Mouse (Mus musculus) C2C12 (cell line): Measurements from ENCODE around the gene Olfr96. TPM values are rescaled to one million over a fixed set of nuclear protein-coding genes. Genes with fewer than 3 reads are reported as not detected.
"Not testable (repeated sequence)": the region's sequence is repeated elsewhere in the genome, so short reads cannot be mapped to it uniquely, and the experiment has no call there.

Experiments used
- H3K27me3 ChIP-seq: one replicate; pipeline ENCODE4 v1.6.1; 2011; ENCODE audit not compliant: control insufficient read depth, insufficient read depth, insufficient read length
- H3K36me3 ChIP-seq: one replicate; pipeline ENCODE4 v1.6.1; 2011; ENCODE audit not compliant: control insufficient read depth, insufficient read depth
- H3K4me3 ChIP-seq: one replicate; pipeline ENCODE4 v1.5.1; 2011; ENCODE audit warnings: mild to moderate bottlenecking, control low read depth; ENCODE audit not compliant: poor library complexity, insufficient read depth, severe bottlenecking
- H3K79me2 ChIP-seq: one replicate; pipeline ENCODE4 v1.6.1; 2011; ENCODE audit not compliant: control insufficient read depth, insufficient read depth
- H3K79me3 ChIP-seq: one replicate; pipeline ENCODE4 v1.6.1; 2011; ENCODE audit warnings: low read depth, control low read depth
- H3ac ChIP-seq: one replicate; pipeline ENCODE3; 2011; ENCODE audit warnings: low read depth; ENCODE audit not compliant: control insufficient read depth, insufficient read length
- CEBPB ChIP-seq: IDR thresholded peaks from one replicate; pipeline ENCODE4 v1.6.1; 2011; ENCODE audit warnings: low read depth, mild to moderate bottlenecking, control low read depth, moderate library complexity
- CTCF ChIP-seq: IDR thresholded peaks from one replicate; pipeline ENCODE4 v1.5.1; 2011; ENCODE audit not compliant: control insufficient read depth, insufficient read depth, insufficient read length
- FOSL1 ChIP-seq: IDR thresholded peaks from one replicate; pipeline ENCODE4 v1.8.0; 2011; ENCODE audit warnings: mild to moderate bottlenecking, low read length; ENCODE audit not compliant: poor library complexity, insufficient read depth, severe bottlenecking
- MAX ChIP-seq: IDR thresholded peaks from one replicate; pipeline ENCODE4 v1.6.1; 2011; ENCODE audit warnings: mild to moderate bottlenecking, control low read depth
- MYOD1 ChIP-seq: IDR thresholded peaks from one replicate; pipeline ENCODE4 v1.6.1; 2011; ENCODE audit warnings: low read depth; ENCODE audit not compliant: control insufficient read depth, insufficient read length
- MYOG ChIP-seq: IDR thresholded peaks from one replicate; pipeline ENCODE4 v1.6.1; 2011; ENCODE audit not compliant: control insufficient read depth, insufficient read length; ENCODE audit errors: extremely low read depth
- USF1 ChIP-seq: IDR thresholded peaks from one replicate; pipeline ENCODE4 v1.6.1; 2011; ENCODE audit warnings: low read depth, mild to moderate bottlenecking, control low read depth, moderate library complexity
- polyA plus RNA-seq: library from polyadenylated mRNA; unstranded; fragments of >200 nt; fragmentation: generic; extraction: Trizol; gene quantifications from one replicate; pipeline ENCODE4 v1.2.1, GENCODE M21; 2012; ENCODE audit warnings: missing spikeins

The Olfr96 gene
- polyA plus RNA-seq, 1 experiment, result not detected

GRCm38 (mm10) chr17:37213018-37213417 is 6.9 kb upstream of the Olfr96 start, which contains the start of gene Olfr95:
TSS of gene Olfr95 (minus strand) at chr17:37213118.
- H3K4me3 ChIP-seq, result no peak within 1 kb of the TSS
- H3K36me3 ChIP-seq, result no peaks in the 10 kb centered on the region
- peaks cover 6% of the 10 kb centered on the region for H3K27me3 ChIP-seq
- TF ChIP-seq FOSL1 (no peak), USF1 (no peak), CEBPB (no peak), MAX (no peak), MYOG (no peak), MYOD1 (no peak), CTCF (no peak)
- no peaks in the 10 kb centered on the region for H3K79me2 ChIP-seq
- H3K79me3 ChIP-seq, result no peaks in the 10 kb centered on the region
- H3ac ChIP-seq, result no peak within 1 kb of the TSS

DNA sequence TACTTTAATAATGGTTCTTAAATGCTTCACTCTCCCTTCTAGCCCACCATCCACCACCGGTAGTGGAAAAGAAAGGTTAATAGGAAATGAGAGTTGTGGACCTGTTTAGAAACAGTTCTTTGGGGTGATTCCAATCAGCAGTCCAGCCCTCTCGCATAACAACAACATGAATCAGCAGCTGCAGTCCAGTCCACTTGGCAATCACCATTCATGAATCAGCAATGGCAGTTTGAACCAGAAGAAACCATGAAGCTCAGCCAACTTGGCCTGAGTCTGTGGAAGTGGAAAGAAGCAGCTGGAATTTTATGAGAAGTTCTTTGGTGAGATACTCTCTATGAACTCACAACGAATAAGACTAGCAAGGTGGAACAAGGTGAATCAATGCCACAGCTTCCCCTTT is 1.5 kb upstream of the Olfr96 start:
- no peaks in the 10 kb centered on the region for H3K36me3 ChIP-seq
- H3K79me3 ChIP-seq, result no peaks in the 10 kb centered on the region
- TF ChIP-seq CEBPB (no peak), MYOG (no peak), MYOD1 (no peak), USF1 (no peak), CTCF (no peak), FOSL1 (no peak), MAX (no peak)
- no peaks in the 10 kb centered on the region for H3K79me2 ChIP-seq
- H3K4me3 ChIP-seq, result no peak overlapping the region
- H3K27me3 ChIP-seq, result no peaks in the 10 kb centered on the region
- no peak overlapping the region for H3ac ChIP-seq

DNA sequence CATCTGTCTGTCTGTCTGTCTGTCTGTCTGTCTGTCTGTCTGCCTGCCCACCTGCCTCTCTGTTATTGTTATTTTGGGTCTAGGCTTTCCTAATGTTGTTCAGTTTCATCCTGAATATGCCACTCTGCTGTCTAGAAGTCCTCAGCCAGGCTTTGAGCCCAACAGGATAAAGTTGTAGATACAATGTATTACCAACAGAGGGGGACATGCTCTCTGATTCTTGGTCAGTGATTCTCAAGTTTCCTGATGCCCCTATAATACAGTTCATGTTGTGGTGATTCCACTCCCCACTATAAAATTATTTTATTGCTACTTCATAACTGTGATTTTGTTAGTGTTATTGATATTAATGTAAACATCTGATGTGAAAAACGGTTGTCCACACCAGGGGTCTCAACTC is 1.9 kb downstream of the Olfr96 start:
- Histone ChIP-seq H3K4me3 (no peak overlapping the region), H3K79me3 (no peaks in the 10 kb centered on the region), H3ac (no peak overlapping the region), H3K79me2 (no peaks in the 10 kb centered on the region), H3K27me3 (no peaks in the 10 kb centered on the region), H3K36me3 (no peaks in the 10 kb centered on the region)
- TF ChIP-seq FOSL1, result no peak
- no peak for TF ChIP-seq MAX
- no peak for TF ChIP-seq MYOG
- TF ChIP-seq USF1, result no peak
- no peak for TF ChIP-seq CTCF
- no peak for TF ChIP-seq MYOD1
- TF ChIP-seq CEBPB, result no peak

- H3K4me3 ChIP-seq, H3K27me3 ChIP-seq, H3K79me2 ChIP-seq, H3K36me3 ChIP-seq, H3ac ChIP-seq, H3K79me3 ChIP-seq: not testable (repeated sequence)
Observed at GRCm38 (mm10) chr17:37237230-37237629, 17.3 kb downstream of the Olfr96 start, which contains the start of gene Olfr97. TSS of gene Olfr97 (minus strand) at chr17:37237330.

DNA sequence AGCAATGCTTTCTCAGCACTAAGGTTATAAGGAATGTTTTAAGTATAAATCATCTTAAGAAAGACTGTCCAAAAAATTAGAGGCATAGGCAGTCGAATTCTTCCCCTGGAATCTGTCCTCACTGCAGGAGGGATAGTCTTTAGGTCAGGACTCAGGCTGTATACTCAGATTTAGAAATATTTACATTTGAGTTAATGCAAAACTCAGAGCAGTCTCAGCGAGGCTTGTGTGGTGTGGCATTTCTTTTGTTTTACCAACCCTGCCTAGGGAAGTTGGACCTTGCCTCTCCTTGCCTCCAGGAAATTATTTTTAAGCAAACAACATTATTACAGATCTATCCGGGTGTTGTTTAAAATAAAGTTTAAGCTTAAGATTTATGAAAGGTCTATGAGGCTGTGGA is 22.3 kb downstream of the Olfr96 start:
- no peaks in the 10 kb centered on the region for H3K79me3 ChIP-seq
- H3K36me3 ChIP-seq, result no peaks in the 10 kb centered on the region
- H3K4me3 ChIP-seq, result no peak overlapping the region
- no peak overlapping the region for H3ac ChIP-seq
- no peaks in the 10 kb centered on the region for H3K79me2 ChIP-seq
- H3K27me3 ChIP-seq, result no peaks in the 10 kb centered on the region
- TF ChIP-seq USF1, result no peak
- TF ChIP-seq MYOD1, result no peak
- TF ChIP-seq FOSL1, result no peak
- no peak for TF ChIP-seq CTCF
- TF ChIP-seq CEBPB, result no peak
- no peak for TF ChIP-seq MYOG
- TF ChIP-seq MAX, result no peak

DNA sequence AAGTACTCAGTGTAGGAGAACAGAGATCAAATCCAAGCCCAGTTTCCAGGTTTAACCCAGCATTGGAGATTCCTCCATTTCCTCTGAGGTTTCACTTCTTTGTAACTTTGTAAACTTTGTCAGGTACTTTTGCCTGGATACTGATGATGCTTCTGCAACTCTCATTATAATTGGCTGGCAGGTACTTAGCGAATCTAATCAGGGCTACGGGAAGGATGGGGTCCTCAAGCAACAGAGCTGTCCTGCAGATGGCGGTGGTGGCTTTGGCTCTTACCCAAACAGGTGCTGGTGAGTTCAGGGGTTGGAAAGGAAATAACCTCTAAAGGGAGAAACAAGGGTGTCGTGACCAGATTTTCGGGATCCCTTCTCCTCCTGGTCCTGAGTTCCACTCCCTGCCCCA is 26.8 kb downstream of the Olfr96 start:
- no peak overlapping the region for H3ac ChIP-seq
- TF ChIP-seq FOSL1 (no peak), MYOD1 (no peak), MAX (no peak), CTCF (no peak), CEBPB (no peak), MYOG (no peak), USF1 (no peak)
- no peaks in the 10 kb centered on the region for H3K27me3 ChIP-seq
- H3K79me3 ChIP-seq, result no peaks in the 10 kb centered on the region
- H3K79me2 ChIP-seq, result no peaks in the 10 kb centered on the region
- H3K36me3 ChIP-seq, result no peaks in the 10 kb centered on the region
- no peak overlapping the region for H3K4me3 ChIP-seq
